Mouse (Mus musculus) thymus, postnatal 0 days (tissue): Measurements from ENCODE around the gene Zmym2. TPM values are rescaled to one million over a fixed set of nuclear protein-coding genes. Genes with fewer than 3 reads are reported as not detected.
A peak's percentile ranks its signal among the peaks of the same experiment; 100 is the strongest.
"Not testable (repeated sequence)": the region's sequence is repeated elsewhere in the genome, so short reads cannot be mapped to it uniquely, and the experiment has no call there.

Experiments used
- DNase-seq: peaks from one replicate; pipeline ENCODE4 v3.0.0-alpha.2; 2015; ENCODE audit warnings: low spot score
- polyA plus RNA-seq: library from polyadenylated mRNA; unstranded; fragments of >200 nt; fragmentation: Nextera tagmentation; extraction: Ambion mirVana; gene quantifications from 2 replicates; pipeline ENCODE4 v1.2.1, GENCODE M21; 2015

Zmym2 gene
- 26.7 and 28.4 TPM in 2 replicates for polyA plus RNA-seq

GRCm38 (mm10) chr14:56886594-56887513 lies at the start of gene Zmym2:
TSS of gene Zmym2 (plus strand) at chr14:56886653.
- peak; percentile 75 for DNase-seq

GRCm38 (mm10) chr14:56844033-56844432 lies 42.4 kb upstream of the Zmym2 start:
- DNase-seq: no peak

- no peak for DNase-seq
These were observed 41.9 kb upstream of the Zmym2 start for GRCm38 (mm10) chr14:56844507-56844906.

GRCm38 (mm10) chr14:56848322-56848721 lies 38.1 kb upstream of the Zmym2 start:
- DNase-seq: no peak

- no peak for DNase-seq
These were observed 36.8 kb upstream of the Zmym2 start for GRCm38 (mm10) chr14:56849681-56850080.

- DNase-seq: no peak
These were observed 22.4 kb upstream of the Zmym2 start for GRCm38 (mm10) chr14:56864041-56864440.

- no peak for DNase-seq
These were observed 21.8 kb upstream of the Zmym2 start for GRCm38 (mm10) chr14:56864641-56865040.

- not testable (repeated sequence) for DNase-seq
These were observed 21.3 kb upstream of the Zmym2 start for GRCm38 (mm10) chr14:56865112-56865511.

- DNase-seq: no peak
These were observed 12.9 kb upstream of the Zmym2 start for GRCm38 (mm10) chr14:56873525-56873924.

- DNase-seq: no peak
These were observed 10.8 kb upstream of the Zmym2 start for GRCm38 (mm10) chr14:56875586-56876159.

- DNase-seq: no peak
These were observed 5.2 kb upstream of the Zmym2 start for GRCm38 (mm10) chr14:56881271-56881670.

- no peak for DNase-seq
These were observed 3.0 kb upstream of the Zmym2 start for GRCm38 (mm10) chr14:56883431-56883830.

GRCm38 (mm10) chr14:56885308-56885771 lies 1.1 kb upstream of the Zmym2 start:
- peak; percentile 87 for DNase-seq

GRCm38 (mm10) chr14:56885986-56886593 lies 363 bp upstream of the Zmym2 start:
- DNase-seq: peak; percentile 81

- DNase-seq: no peak
These were observed 1.0 kb downstream of the Zmym2 start for GRCm38 (mm10) chr14:56887514-56887880.

- DNase-seq: peak; percentile 93
These were observed 1.4 kb downstream of the Zmym2 start for GRCm38 (mm10) chr14:56887887-56888286.

- DNase-seq: no peak
These were observed 2.0 kb downstream of the Zmym2 start for GRCm38 (mm10) chr14:56888416-56888815.

GRCm38 (mm10) chr14:56894417-56894816 lies 8.0 kb downstream of the Zmym2 start:
- no peak for DNase-seq

- no peak for DNase-seq
These were observed 10.1 kb downstream of the Zmym2 start for GRCm38 (mm10) chr14:56896521-56896920.

- DNase-seq: no peak
These were observed 11.0 kb downstream of the Zmym2 start for GRCm38 (mm10) chr14:56897475-56897874.

- no peak for DNase-seq
These were observed 13.2 kb downstream of the Zmym2 start for GRCm38 (mm10) chr14:56899656-56900055.

- no peak for DNase-seq
These were observed 16.6 kb downstream of the Zmym2 start for GRCm38 (mm10) chr14:56903039-56903438.
